Mouse (Mus musculus): ENCODE results near the gene Tmem29. TPM values are rescaled to one million over a fixed set of nuclear protein-coding genes. Genes with fewer than 3 reads are reported as not detected.
"Not testable (repeated sequence)": the region's sequence is repeated elsewhere in the genome, so short reads cannot be mapped to it uniquely, and the experiment has no call there.

The Tmem29 gene
- polyA plus RNA-seq, 1 experiment from 2014 or later: 39.0 TPM

GRCm38 (mm10) chrX:150468266-150468665 lies 9.3 kb upstream of the Tmem29 start:
- ATAC-seq (replicated peaks; ENCODE audit: low FRiP score, low read depth) (no peak), DNase-seq (ENCODE audit: low spot score) (no peak)
- H3K4me3 ChIP-seq (replicated peaks; ENCODE audit: low read depth, low read length): no peak overlapping the region
- no peaks in the 10 kb centered on the region for H3K27me3 ChIP-seq (ENCODE audit: insufficient read depth, low read length)
- no peak overlapping the region for H3K4me2 ChIP-seq (ENCODE audit: low read length)
- H3K9ac ChIP-seq (ENCODE audit: low read depth, low read length): no peak overlapping the region
- H3K27ac ChIP-seq: no peak overlapping the region
- H3K4me1 ChIP-seq (replicated peaks; ENCODE audit: insufficient read depth, low read length): no peaks in the 10 kb centered on the region
- 87% methylated on average over 2 of the region's 2 CpGs for WGBS
- TF ChIP-seq CTCF (IDR thresholded peaks at IDR 0.05; ENCODE audit: low read depth): no peak
- no peaks in the 10 kb centered on the region for H3K36me3 ChIP-seq (ENCODE audit: insufficient read depth, low read length)
- H3K9me3 ChIP-seq (replicated peaks; ENCODE audit: low read length): no peaks in the 10 kb centered on the region

GRCm38 (mm10) chrX:150466817-150467216 lies 7.9 kb upstream of the Tmem29 start:
- not testable (repeated sequence) for H3K9ac ChIP-seq (ENCODE audit: low read depth, low read length); H3K4me3 ChIP-seq (replicated peaks; ENCODE audit: low read depth, low read length); H3K9me3 ChIP-seq (replicated peaks; ENCODE audit: low read length); DNase-seq (ENCODE audit: low spot score); H3K4me1 ChIP-seq (replicated peaks; ENCODE audit: insufficient read depth, low read length); H3K36me3 ChIP-seq (ENCODE audit: insufficient read depth, low read length); H3K27ac ChIP-seq; ATAC-seq (replicated peaks; ENCODE audit: low FRiP score, low read depth); H3K27me3 ChIP-seq (ENCODE audit: insufficient read depth, low read length); H3K4me2 ChIP-seq (ENCODE audit: low read length)
- 59% methylated on average over 8 of the region's 8 CpGs for WGBS

GRCm38 (mm10) chrX:150460143-150460542 lies 1.2 kb upstream of the Tmem29 start:
- Histone ChIP-seq H3K36me3 (ENCODE audit: insufficient read depth, low read length) (no peaks in the 10 kb centered on the region), H3K4me2 (ENCODE audit: low read length) (no peak overlapping the region), H3K9me3 (replicated peaks; ENCODE audit: low read length) (no peaks in the 10 kb centered on the region), H3K9ac (ENCODE audit: low read depth, low read length) (no peak overlapping the region), H3K27ac (no peak overlapping the region), H3K27me3 (ENCODE audit: insufficient read depth, low read length) (no peaks in the 10 kb centered on the region), H3K4me1 (replicated peaks; ENCODE audit: insufficient read depth, low read length) (no peaks in the 10 kb centered on the region), H3K4me3 (replicated peaks; ENCODE audit: low read depth, low read length) (no peak overlapping the region)
- WGBS: 81% methylated on average over 2 of the region's 2 CpGs
- DNase-seq (ENCODE audit: low spot score) (no peak), ATAC-seq (replicated peaks; ENCODE audit: low FRiP score, low read depth) (no peak)
- no peak for TF ChIP-seq CTCF (IDR thresholded peaks at IDR 0.05; ENCODE audit: low read depth)

- H3K27me3 ChIP-seq (ENCODE audit: insufficient read depth, low read length): no peaks in the 10 kb centered on the region
- H3K9ac ChIP-seq (ENCODE audit: low read depth, low read length): peak overlapping the region; percentile 31; the same call in 1 of the 2 replicates
- H3K4me3 ChIP-seq (replicated peaks; ENCODE audit: low read depth, low read length): peak overlapping the region; percentile 43
- ATAC-seq (replicated peaks; ENCODE audit: low FRiP score, low read depth) (peak; percentile 12; the same call in 1 of the 2 replicates), DNase-seq (ENCODE audit: low spot score) (peak; percentile 40)
- no peaks in the 10 kb centered on the region for H3K4me1 ChIP-seq (replicated peaks; ENCODE audit: insufficient read depth, low read length)
- no peaks in the 10 kb centered on the region for H3K36me3 ChIP-seq (ENCODE audit: insufficient read depth, low read length)
- 51% methylated on average over 8 of the region's 8 CpGs for WGBS
- H3K9me3 ChIP-seq (replicated peaks; ENCODE audit: low read length): no peaks in the 10 kb centered on the region
- no peak for TF ChIP-seq CTCF (IDR thresholded peaks at IDR 0.05; ENCODE audit: low read depth)
- peak overlapping the region; percentile 68 for H3K27ac ChIP-seq
- peak overlapping the region; percentile 48; the same call in 1 of the 2 replicates for H3K4me2 ChIP-seq (ENCODE audit: low read length)
Measured at GRCm38 (mm10) chrX:150459411-150459927, 515 bp upstream of the Tmem29 start.

- Histone ChIP-seq H3K27ac (no peak overlapping the region), H3K4me1 (replicated peaks; ENCODE audit: insufficient read depth, low read length) (no peaks in the 10 kb centered on the region), H3K4me2 (ENCODE audit: low read length) (peak overlapping the region; percentile 37), H3K9me3 (replicated peaks; ENCODE audit: low read length) (no peaks in the 10 kb centered on the region), H3K27me3 (ENCODE audit: insufficient read depth, low read length) (no peaks in the 10 kb centered on the region), H3K36me3 (ENCODE audit: insufficient read depth, low read length) (no peaks in the 10 kb centered on the region), H3K4me3 (replicated peaks; ENCODE audit: low read depth, low read length) (peak overlapping the region; percentile 43; the same call in 1 of the 2 replicates), H3K9ac (ENCODE audit: low read depth, low read length) (no peak overlapping the region)
- ATAC-seq (replicated peaks; ENCODE audit: low FRiP score, low read depth): no peak
- WGBS: 42% methylated on average over 3 of the region's 3 CpGs
- TF ChIP-seq CTCF (IDR thresholded peaks at IDR 0.05; ENCODE audit: low read depth): no peak
- no peak for DNase-seq (ENCODE audit: low spot score)
Measured at GRCm38 (mm10) chrX:150458136-150458535, 818 bp downstream of the Tmem29 start.

GRCm38 (mm10) chrX:150440505-150441338 lies 18.2 kb downstream of the Tmem29 start:
- peak; percentile 96 for ATAC-seq (replicated peaks; ENCODE audit: low FRiP score, low read depth)
- Histone ChIP-seq H3K4me2 (ENCODE audit: low read length) (peak overlapping the region; percentile 54), H3K9me3 (replicated peaks; ENCODE audit: low read length) (no peaks in the 10 kb centered on the region), H3K36me3 (ENCODE audit: insufficient read depth, low read length) (no peaks in the 10 kb centered on the region), H3K27ac (peak overlapping the region; percentile 70), H3K27me3 (ENCODE audit: insufficient read depth, low read length) (no peaks in the 10 kb centered on the region), H3K4me1 (replicated peaks; ENCODE audit: insufficient read depth, low read length) (no peaks in the 10 kb centered on the region), H3K9ac (ENCODE audit: low read depth, low read length) (peak overlapping the region; percentile 52), H3K4me3 (replicated peaks; ENCODE audit: low read depth, low read length) (peak overlapping the region; percentile 37)
- no peak for TF ChIP-seq CTCF (IDR thresholded peaks at IDR 0.05; ENCODE audit: low read depth)
- 25% methylated on average over 18 of the region's 18 CpGs for WGBS
- DNase-seq (ENCODE audit: low spot score): peak; percentile 86
